Mouse (Mus musculus) right cerebral cortex, postnatal 25 days (tissue): ENCODE data around the gene Cgref1.

Source experiments
- DNase-seq: peaks from one replicate; pipeline ENCODE4 v3.0.0; 2022

Gene Cgref1

GRCm38 (mm10) chr5:30949654-30950326, 4.4 kb upstream of the Cgref1 start:
- DNase-seq = peak; percentile 93

DNA sequence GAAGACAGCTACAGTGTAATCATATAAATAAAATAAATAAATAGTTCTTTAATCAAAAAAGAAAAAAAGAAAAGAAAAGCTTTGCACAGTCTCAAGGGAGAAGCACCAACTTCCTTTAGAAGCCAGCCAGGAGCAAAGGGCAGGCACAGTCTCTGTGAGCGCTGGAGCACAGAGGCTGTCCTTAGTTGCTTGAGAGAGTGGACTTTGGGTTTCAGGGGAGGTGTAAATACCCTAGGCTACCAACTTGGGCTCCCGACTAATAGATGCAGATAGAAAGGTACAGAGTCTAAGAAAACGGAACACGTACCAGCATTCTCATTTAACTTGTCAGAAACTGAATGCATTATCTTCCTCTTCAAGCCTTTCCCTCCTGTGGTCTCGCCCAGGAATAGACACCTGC, 3.2 kb upstream of the Cgref1 start:
- DNase-seq = no peak

- DNase-seq = no peak
Measured at GRCm38 (mm10) chr5:30944344-30944743, 1.0 kb downstream of the Cgref1 start.

DNA sequence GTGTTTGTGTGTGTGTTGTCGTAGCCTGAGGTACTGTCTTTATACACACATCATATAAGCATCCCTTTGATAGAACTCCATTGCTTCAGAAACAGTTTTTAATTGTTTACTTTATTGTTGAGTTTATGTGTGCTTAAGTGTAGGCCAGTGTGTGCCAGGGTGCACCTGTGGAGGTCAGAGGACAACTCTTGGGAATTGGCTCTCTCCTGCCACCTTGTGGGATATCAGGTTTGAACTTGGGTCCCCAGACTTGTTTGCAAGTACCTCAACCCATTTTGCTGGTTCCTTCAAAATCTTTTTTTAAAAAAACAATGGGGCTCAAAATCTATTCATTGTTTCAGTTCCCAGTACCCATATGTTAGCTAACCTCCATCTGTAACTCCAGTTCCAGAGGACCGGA, 2.4 kb downstream of the Cgref1 start:
- no peak for DNase-seq

DNA sequence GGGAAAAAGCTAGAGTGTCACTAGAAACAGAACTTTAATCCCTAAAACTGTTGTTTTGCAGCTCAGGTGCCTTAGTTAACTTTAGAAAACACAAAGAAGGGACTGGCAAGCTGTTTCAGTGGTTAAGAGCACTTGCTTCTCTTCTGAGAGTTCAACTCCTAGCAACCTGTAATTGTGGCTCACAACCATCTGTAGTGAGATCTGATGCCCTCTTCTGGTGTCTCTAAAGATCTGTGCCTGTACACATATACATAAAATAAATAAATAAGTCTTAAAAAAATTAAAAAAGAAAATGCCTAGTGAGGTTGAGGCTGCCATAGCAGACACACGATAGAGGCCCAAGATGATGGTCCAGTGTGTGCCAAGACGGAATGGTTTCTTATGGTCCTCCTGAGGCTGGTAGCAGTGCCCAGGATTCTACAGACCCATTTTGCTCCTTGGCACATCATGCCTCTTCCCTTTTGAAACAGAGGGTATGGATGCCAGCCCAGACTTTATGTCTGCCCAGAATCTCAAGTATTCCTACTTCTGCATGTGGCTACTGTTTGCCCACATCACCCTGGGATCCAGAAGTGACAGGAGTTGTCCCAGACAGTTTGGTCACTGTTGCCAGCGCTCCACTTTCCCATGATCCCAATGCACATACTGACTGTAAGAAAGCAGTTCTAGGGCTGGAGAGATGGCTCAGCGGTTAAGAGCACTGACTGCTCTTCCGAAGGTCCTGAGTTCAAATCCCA, 10.5 kb downstream of the Cgref1 start:
- DNase-seq = no peak

GRCm38 (mm10) chr5:30933705-30934104, 11.7 kb downstream of the Cgref1 start:
- DNase-seq = no peak

DNA sequence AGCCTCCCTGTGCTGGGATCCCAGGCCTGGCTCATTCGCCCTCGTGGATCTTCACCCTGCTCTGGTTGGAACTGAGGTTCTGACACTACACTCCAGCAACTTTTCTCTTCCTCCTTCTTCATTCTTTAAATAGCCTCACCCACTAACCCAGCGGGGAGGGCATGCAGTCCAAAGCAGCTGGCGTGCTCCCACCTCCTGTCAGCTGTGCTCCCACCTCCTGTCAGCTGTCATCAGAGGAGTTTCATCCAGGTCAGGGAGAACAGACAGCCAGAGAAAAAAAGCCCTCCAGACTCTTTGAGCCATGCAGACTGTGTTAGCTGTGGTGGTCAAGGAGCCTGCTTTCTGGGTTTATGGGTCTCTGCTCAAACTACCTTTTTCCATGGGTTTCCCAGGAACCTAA, 14.0 kb downstream of the Cgref1 start:
- DNase-seq = no peak

DNA sequence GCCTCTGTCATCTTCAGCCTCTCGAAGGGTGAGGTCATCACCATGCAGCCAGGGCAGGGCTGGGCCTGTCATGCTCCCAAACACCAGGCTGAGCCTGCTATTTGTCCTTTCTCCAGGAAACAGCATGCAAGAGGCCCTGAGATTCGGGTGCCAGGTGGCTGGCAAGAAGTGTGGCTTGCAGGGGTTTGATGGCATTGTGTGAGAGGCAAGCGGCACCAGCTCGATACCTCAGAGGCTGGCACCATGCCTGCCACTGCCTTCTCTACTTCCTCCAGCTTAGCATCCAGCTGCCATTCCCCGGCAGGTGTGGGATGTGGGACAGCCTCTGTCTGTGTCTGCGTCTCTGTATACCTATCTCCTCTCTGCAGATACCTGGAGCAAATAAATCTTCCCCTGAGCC, 14.5 kb downstream of the Cgref1 start:
- no peak for DNase-seq

GRCm38 (mm10) chr5:30930121-30930520, 15.3 kb downstream of the Cgref1 start:
- peak; percentile 64 for DNase-seq

- DNase-seq = peak; percentile 41
Measured at GRCm38 (mm10) chr5:30927945-30928529, 17.4 kb downstream of the Cgref1 start.

DNA sequence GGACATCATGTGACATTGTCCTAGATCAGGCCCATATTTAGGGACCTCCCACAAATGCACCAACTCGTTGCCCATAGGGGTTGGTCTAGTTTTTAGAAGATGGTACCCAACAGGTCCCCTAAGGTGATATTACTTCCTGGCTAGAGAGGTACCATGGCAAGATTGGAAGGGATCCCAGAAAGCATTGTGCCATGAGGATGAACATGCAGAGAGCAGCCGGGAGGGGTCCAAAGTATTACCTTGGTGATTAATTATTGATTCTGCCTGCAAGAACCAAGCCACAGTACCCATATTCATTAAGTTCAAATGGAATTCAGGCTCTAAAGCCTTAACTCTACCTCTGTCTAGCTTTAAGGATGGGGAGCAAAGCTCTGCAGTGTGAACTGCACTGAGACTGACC, 19.3 kb downstream of the Cgref1 start:
- no peak for DNase-seq

GRCm38 (mm10) chr5:30925217-30925616, 20.2 kb downstream of the Cgref1 start:
- DNase-seq = no peak

GRCm38 (mm10) chr5:30924614-30925013, 20.8 kb downstream of the Cgref1 start:
- no peak for DNase-seq

DNA sequence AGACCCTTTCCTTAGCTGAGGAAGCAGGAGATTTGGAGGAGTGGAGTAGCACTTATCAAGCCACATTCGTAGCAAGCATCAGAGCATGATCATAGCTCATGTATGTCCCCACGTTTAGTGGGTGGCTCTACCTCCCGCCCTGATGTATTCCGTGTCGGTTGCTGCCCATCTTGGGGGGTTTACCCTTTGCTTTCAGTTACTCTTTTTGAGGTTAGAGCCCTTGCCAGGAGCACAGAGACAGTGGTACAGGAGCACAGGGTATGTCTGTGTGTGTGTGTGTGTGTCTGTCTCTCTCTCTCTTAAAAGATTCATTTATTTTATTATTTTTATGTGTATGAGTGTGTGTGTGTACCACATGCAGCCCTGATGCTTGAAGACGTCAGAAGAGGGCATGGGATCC, 22.3 kb downstream of the Cgref1 start:
- no peak for DNase-seq

- no peak for DNase-seq
Measured at GRCm38 (mm10) chr5:30922581-30923041, 22.8 kb downstream of the Cgref1 start.

DNA sequence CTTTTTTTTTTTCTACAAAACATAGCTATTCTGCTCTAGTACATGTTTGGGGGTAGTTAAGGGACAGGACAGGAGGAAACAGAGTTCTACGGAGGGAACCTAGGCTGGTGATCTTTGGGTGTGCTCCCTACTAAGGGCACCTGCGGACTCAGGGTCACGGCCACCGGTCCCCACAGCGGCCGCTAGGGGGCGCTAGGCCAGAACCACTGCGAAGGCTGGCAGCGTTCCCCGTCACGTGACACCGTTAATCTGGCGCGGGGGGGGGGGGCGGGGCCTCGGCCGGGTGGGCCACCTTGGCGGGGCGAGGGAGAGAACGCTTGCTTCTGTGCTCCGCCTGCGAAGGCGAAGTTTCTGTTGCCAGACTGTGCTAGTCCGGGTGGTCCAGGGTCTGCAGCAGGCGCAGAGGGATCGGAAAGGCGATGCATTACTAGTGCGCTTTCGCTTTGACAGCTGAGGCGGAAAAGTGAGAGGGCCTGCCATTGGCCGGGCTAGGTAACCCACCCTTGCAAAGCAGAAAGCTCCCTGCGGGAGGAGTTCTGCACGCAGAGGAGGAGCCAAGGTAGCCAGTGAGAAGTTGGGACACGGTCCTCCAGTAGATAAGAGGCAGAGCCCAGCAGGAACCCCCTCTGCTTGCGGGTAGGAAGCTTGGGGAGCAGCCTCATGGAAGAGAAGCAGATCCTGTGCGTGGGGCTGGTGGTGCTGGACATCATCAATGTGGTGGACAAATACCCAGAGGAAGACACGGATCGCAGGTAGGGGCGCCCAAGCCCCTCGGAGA, 23.9 kb downstream of the Cgref1 start, which contains the start of gene Khk:
Gene Khk, plus strand, starts transcription at position 176 of the 778 bp plus-strand sequence.
- DNase-seq = peak; percentile 78

GRCm38 (mm10) chr5:30920621-30921020, 24.8 kb downstream of the Cgref1 start:
- DNase-seq = no peak

DNA sequence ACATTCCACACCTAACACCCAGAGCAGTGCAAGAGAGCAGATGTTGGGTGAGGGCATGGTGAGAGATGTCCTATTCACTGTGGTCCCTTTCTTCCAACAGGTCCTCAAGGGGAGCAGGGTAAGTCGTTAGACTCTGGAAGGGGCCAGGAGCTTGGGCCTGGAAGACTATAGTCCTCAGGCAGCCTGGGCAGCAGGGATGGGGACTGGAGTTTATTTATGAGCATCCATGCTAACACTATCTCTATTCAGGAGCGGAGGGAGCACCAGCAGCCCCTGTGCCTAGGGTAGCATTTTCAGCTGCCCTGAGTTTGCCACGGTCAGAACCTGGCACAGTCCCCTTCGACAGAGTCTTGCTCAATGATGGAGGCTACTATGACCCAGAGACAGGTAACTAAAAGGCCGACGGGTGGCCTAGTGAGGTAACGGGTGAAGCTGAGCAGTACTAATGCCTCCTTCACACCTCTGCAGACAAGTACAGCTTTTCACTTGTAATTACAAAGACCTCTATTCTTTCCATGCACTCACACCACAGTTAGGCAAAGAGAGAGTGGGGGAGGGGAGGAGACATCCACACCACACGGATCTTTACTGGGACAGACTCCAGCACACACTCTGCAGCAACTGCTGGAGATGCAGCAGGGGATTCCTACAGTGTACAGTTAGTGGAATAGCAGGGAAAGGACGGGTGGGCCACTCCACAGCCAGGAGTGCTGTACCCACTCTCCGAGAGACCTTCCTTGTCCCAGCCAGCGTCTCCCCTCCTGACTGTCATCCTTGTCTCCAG, 25.4 kb downstream of the Cgref1 start:
- DNase-seq = no peak

DNA sequence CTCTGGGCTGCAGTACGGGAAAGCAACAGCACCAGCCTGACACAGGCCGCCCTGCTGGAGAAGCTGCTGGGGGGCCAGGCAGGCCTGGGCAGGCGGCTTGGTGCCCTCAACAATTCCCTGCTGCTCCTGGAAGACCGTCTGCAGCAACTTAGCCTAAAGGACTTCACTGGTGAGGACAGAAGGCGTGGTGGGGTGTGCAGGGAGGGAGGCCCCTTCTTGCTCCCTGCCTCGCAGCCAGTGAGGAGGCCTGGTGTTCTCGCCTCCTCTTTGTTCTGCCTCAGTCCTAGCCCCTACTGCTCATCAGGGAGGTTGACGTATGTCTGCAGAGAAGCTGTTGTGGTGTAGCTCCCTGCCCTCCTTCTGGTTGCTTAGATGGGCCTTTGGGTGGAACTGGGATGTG, 26.7 kb downstream of the Cgref1 start:
- DNase-seq = no peak

GRCm38 (mm10) chr5:30917891-30918670, 27.3 kb downstream of the Cgref1 start:
- DNase-seq = no peak

- DNase-seq = no peak
Measured at GRCm38 (mm10) chr5:30917348-30917747, 28.0 kb downstream of the Cgref1 start.

GRCm38 (mm10) chr5:30916841-30917240, 28.6 kb downstream of the Cgref1 start:
- no peak for DNase-seq
